Mouse (Mus musculus) embryo, embryonic 10 days (tissue): ENCODE measurements around the gene Zfp451.

Experiments
- DNase-seq: peaks from one replicate; pipeline ENCODE4 v3.0.0-alpha.2; 2015; ENCODE audit warnings: low spot score

Gene Zfp451

GRCm38 (mm10) chr1:33717636-33718035, 96.8 kb downstream of the Zfp451 start:
- no peak for DNase-seq

- peak; percentile 65 for DNase-seq
Measured at GRCm38 (mm10) chr1:33714796-33715195, 99.6 kb downstream of the Zfp451 start.

- DNase-seq = no peak
Measured at GRCm38 (mm10) chr1:33712026-33712425, 102.4 kb downstream of the Zfp451 start.
